Mouse (Mus musculus) heart, adult 2 months (tissue): ENCODE results near the gene Rasgrf1.

Source experiments
- CTCF ChIP-seq: fragments of 200-600 bp; IDR thresholded peaks from 2 replicates; pipeline ENCODE4 v1.8.1; 2022; ENCODE audit warnings: antibody characterized with exemption, mild to moderate bottlenecking, moderate library complexity
- POLR2A ChIP-seq: fragments of 200-500 bp; IDR thresholded peaks from 2 replicates; pipeline ENCODE4 v1.6.1; 2011; ENCODE audit warnings: mild to moderate bottlenecking, low read depth, low read length, control low read depth; ENCODE audit not compliant: insufficient read depth

GRCm38 (mm10) chr9:89916471-89916870 is 6.8 kb downstream of the Rasgrf1 start:
- TF ChIP-seq CTCF (no peak), POLR2A (no peak)
